ENCODE assay signal across 8 mouse cellular contexts in genomic region chr2:10371899-10372298, GRCm38 (mm10). TPM values are rescaled to one million over a fixed set of nuclear protein-coding genes. Genes with fewer than 3 reads are reported as not detected.
DNase-seq lines count a peak whose midpoint lies in the region; ATAC-seq lines count a peak whose summit lies in the region.

No protein-coding gene starts in this region.

- H3K4me3 ChIP-seq in liver, embryonic 11.5 days (ENCODE audit: low read depth, low read length): peak overlapping the region; percentile 62
- H3K4me3 ChIP-seq in embryonic facial prominence, embryonic 15.5 days (replicated peaks): peak overlapping the region; percentile 65
- peak overlapping the region; percentile 66 for H3K4me3 ChIP-seq in intestine, embryonic 16.5 days (ENCODE audit: low read length)
- H3K4me3 ChIP-seq in neural tube, embryonic 14.5 days (ENCODE audit: low read depth, low read length): peak overlapping the region; percentile 49

- H3K4me1 ChIP-seq in liver, embryonic 11.5 days (replicated peaks; ENCODE audit: control insufficient read depth, insufficient read depth, low read length): no peaks in the 10 kb centered on the region; the same call in 1 of the 2 replicates
- H3K4me1 ChIP-seq in embryonic facial prominence, embryonic 15.5 days: peaks cover 33% of the 10 kb centered on the region
- peaks cover 12% of the 10 kb centered on the region for H3K4me1 ChIP-seq in intestine, embryonic 16.5 days (ENCODE audit: control insufficient read depth, insufficient read depth, low read length)
- peaks cover 5% of the 10 kb centered on the region for H3K4me1 ChIP-seq in neural tube, embryonic 14.5 days (ENCODE audit: control insufficient read depth, insufficient read depth, low read length)

- no peak overlapping the region for H3K27ac ChIP-seq in liver, embryonic 11.5 days (ENCODE audit: low read depth, low read length)
- H3K27ac ChIP-seq in embryonic facial prominence, embryonic 15.5 days (replicated peaks): no peak overlapping the region
- no peak overlapping the region for H3K27ac ChIP-seq in intestine, embryonic 16.5 days (ENCODE audit: low read length)
- H3K27ac ChIP-seq in neural tube, embryonic 14.5 days (ENCODE audit: low read depth, low read length): no peak overlapping the region

- no peaks in the 10 kb centered on the region for H3K9me3 ChIP-seq in liver, embryonic 11.5 days (ENCODE audit: control insufficient read depth, low read length)
- no peaks in the 10 kb centered on the region for H3K9me3 ChIP-seq in embryonic facial prominence, embryonic 15.5 days (replicated peaks)
- no peaks in the 10 kb centered on the region for H3K9me3 ChIP-seq in intestine, embryonic 16.5 days (ENCODE audit: control insufficient read depth, low read length)
- H3K9me3 ChIP-seq in neural tube, embryonic 14.5 days (ENCODE audit: control insufficient read depth, low read length): no peaks in the 10 kb centered on the region

- no peak for DNase-seq in liver, embryonic 11.5 days (ENCODE audit: low spot score)
- DNase-seq in liver: no peak
- no peak for DNase-seq in left cerebral cortex, adult 9 months (ENCODE audit: low spot score in 2 of 2)
- no peak for DNase-seq in frontal cortex, postnatal 14 days (ENCODE audit: low spot score in 2 of 2)
- DNase-seq in natural killer cell, adult 2 months (ENCODE audit: low spot score in 2 of 2): no peak

- no peak overlapping the region for H3K9ac ChIP-seq in liver, embryonic 11.5 days (ENCODE audit: low read depth, low read length)
- H3K9ac ChIP-seq in embryonic facial prominence, embryonic 15.5 days: no peak overlapping the region
- H3K9ac ChIP-seq in intestine, embryonic 16.5 days (ENCODE audit: low read depth, low read length): no peak overlapping the region
- H3K9ac ChIP-seq in neural tube, embryonic 14.5 days (replicated peaks; ENCODE audit: low read depth, low read length): no peak overlapping the region

- ATAC-seq in liver, embryonic 11.5 days (replicated peaks; ENCODE audit: low FRiP score): no peak
- 0 out of 2 replicates have a peak, but pooled peaks have one; percentile 6 for ATAC-seq in embryonic facial prominence, embryonic 15.5 days (ENCODE audit: insufficient number of reproducible peaks, low FRiP score, low TSS enrichment, low read depth)
- no peak for ATAC-seq in intestine, embryonic 16.5 days
- 0 out of 2 replicates have a peak, but pooled peaks have one; percentile 2 for ATAC-seq in neural tube, embryonic 14.5 days (ENCODE audit: low read depth)

- H3K4me2 ChIP-seq in liver, embryonic 11.5 days: peak overlapping the region; percentile 90
- H3K4me2 ChIP-seq in embryonic facial prominence, embryonic 15.5 days (replicated peaks): peak overlapping the region; percentile 92
- peak overlapping the region; percentile 98 for H3K4me2 ChIP-seq in intestine, embryonic 16.5 days (ENCODE audit: low read depth, low read length)
- peak overlapping the region; percentile 94; the same call in 1 of the 2 replicates for H3K4me2 ChIP-seq in neural tube, embryonic 14.5 days (ENCODE audit: low read depth, low read length)

- H3K27me3 ChIP-seq in liver, embryonic 11.5 days (replicated peaks; ENCODE audit: control insufficient read depth, insufficient read depth, low read length): peaks cover 69% of the 10 kb centered on the region
- H3K27me3 ChIP-seq in embryonic facial prominence, embryonic 15.5 days: peaks cover 71% of the 10 kb centered on the region
- peaks cover 61% of the 10 kb centered on the region for H3K27me3 ChIP-seq in intestine, embryonic 16.5 days (replicated peaks; ENCODE audit: control insufficient read depth, insufficient read depth, low read length)
- peaks cover 40% of the 10 kb centered on the region for H3K27me3 ChIP-seq in neural tube, embryonic 14.5 days (ENCODE audit: control insufficient read depth, insufficient read depth, low read length)

- WGBS in liver, embryonic 11.5 days: 5% methylated on average over 9 of the region's 18 CpGs
- WGBS in embryonic facial prominence, embryonic 15.5 days: 1% methylated on average over 13 of the region's 18 CpGs
- 1% methylated on average over 13 of the region's 18 CpGs for WGBS in intestine, embryonic 16.5 days
- 2% methylated on average over 9 of the region's 18 CpGs for WGBS in neural tube, embryonic 14.5 days

- no peaks in the 10 kb centered on the region for H3K36me3 ChIP-seq in liver, embryonic 11.5 days (ENCODE audit: control insufficient read depth, insufficient read depth, low read length)
- no peaks in the 10 kb centered on the region for H3K36me3 ChIP-seq in embryonic facial prominence, embryonic 15.5 days
- H3K36me3 ChIP-seq in intestine, embryonic 16.5 days (ENCODE audit: control insufficient read depth, insufficient read depth, low read length): no peaks in the 10 kb centered on the region
- no peaks in the 10 kb centered on the region for H3K36me3 ChIP-seq in neural tube, embryonic 14.5 days (ENCODE audit: control insufficient read depth, insufficient read depth, low read length)

RNA-seq across cellular contexts. Expression of gene Sfmbt2, which starts 1.6 kb away (rescaled TPM):
- 1.9 and 2.2 TPM in 2 replicates for polyA plus RNA-seq in liver, embryonic 11.5 days (2014; fragmentation: Nextera tagmentation; extraction: Ambion mirVana)
- polyA plus RNA-seq in embryonic facial prominence, embryonic 15.5 days (2015; fragmentation: Nextera tagmentation; extraction: Ambion mirVana): 3.1 and 3.7 TPM in 2 replicates
- 0.65 and 0.93 TPM in 2 replicates for polyA plus RNA-seq in intestine, embryonic 16.5 days (2015; fragmentation: Nextera tagmentation; extraction: Ambion mirVana)
- polyA plus RNA-seq in neural tube, embryonic 14.5 days (2014; fragmentation: Nextera tagmentation; extraction: Ambion mirVana): 5.7 and 9.1 TPM in 2 replicates

Comparison
In these comparisons a context has a peak if more than half of its experiments do, and no peak if none do; other contexts are left out.
1. ATAC-seq: peak in embryonic facial prominence, embryonic 15.5 days (single experiment) and neural tube, embryonic 14.5 days (single experiment); none in liver, embryonic 11.5 days (single experiment) and intestine, embryonic 16.5 days (single experiment).
2. Peak in every context shown above with its lines, with median percentiles within 50 percentile points of each other: H3K4me2 ChIP-seq and H3K4me3 ChIP-seq.